Mouse (Mus musculus) ES-Bruce4 (cell line): Measurements from ENCODE around the gene Olfr1043.

Experiments used
- CTCF ChIP-seq: IDR thresholded peaks from one replicate; pipeline ENCODE4 v1.8.1; 2011; ENCODE audit warnings: low read depth, low read length
- EP300 ChIP-seq: IDR thresholded peaks from 2 replicates; pipeline ENCODE4 v1.6.1; 2011; ENCODE audit warnings: low read depth, low read length; ENCODE audit not compliant: insufficient read depth

DNA sequence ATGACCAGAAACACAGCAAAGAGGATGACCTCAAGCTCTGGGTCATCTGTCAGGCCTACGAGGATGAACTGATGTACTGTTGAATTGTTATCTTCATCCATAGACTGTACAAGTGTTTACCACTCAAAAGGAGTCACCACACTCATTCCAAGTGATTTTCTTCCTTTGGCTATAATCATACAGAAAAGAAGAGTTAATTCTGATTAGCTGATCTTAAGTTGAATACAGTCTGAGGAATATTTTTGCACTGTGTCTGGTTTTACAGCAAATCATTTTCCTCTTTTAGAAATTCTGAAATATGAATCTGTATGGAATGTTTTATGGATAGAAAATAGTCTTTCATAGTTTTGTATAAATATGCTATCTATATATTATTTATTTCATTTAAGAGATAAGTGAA is 20.7 kb downstream of the Olfr1043 start, which contains the start of gene Olfr1040:
- no peak for TF ChIP-seq CTCF
- no peak for TF ChIP-seq EP300
